Comparison of ENCODE assay signal across 26 mouse cellular contexts in the genomic region with DNA sequence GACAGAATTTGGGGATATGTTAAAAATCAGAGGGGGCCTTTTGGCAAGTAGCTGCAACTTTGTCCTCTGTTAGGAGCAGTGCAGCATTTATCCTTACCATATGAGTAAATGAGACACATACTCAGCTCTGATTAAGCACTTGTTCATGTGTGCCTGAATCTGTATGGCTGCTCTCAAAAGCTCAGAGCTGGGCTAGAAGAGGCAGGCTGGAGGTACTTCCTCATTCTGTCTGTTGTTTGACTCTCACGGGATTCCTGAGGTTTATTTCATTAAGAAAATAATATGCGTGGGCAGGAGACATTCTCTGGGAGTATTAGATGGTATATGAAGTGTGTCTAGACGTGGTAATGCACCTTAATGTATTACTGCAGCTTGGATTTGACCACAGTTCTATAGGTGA.
DNase-seq lines count a peak whose midpoint lies in the region; ATAC-seq and TF ChIP-seq lines count a peak whose summit lies in the region.
"Had no signal": no experiment of that assay in that cellular context is flagged by ENCODE, and none has a peak within 500 bp of the region (broad histone marks: within the 10 kb centered on the region; RNA-seq: fewer than 3 reads in every experiment).

No protein-coding gene starts in this region.

- no peak for TF ChIP-seq CTCF in CH12.LX (conservative IDR thresholded peaks at IDR 0.05 in 1 of 2, IDR thresholded peaks at IDR 0.05 in 1 of 2; ENCODE audit: low read depth in 2 of 2, low read length in 2 of 2)
- TF ChIP-seq CTCF in brain, embryonic 14.5 days (IDR thresholded peaks at IDR 0.05; ENCODE audit: borderline replicate concordance, extremely low read depth, insufficient read depth, insufficient read length), result no peak

- TF ChIP-seq EP300 in CH12.LX (IDR thresholded peaks at IDR 0.05; ENCODE audit: low read length), result no peak

- ATAC-seq in hematopoietic stem cell, adult 5-6 weeks (replicated peaks in 1 of 2; ENCODE audit: insufficient read depth in 1 of 2, low FRiP score in 2 of 2, low TSS enrichment in 1 of 2, low read depth in 1 of 2, poor library complexity in 2 of 2, severe bottlenecking in 2 of 2), result peak; percentile 45 to 49; a peak in 3 of 4 replicates
- ATAC-seq: forebrain, embryonic 14.5 days; forebrain, postnatal 0 days; hindbrain, postnatal 0 days; inflammation-experienced regulatory T-cells, adult 6 months had no signal

- H3K4me2 ChIP-seq in CH12.LX (ENCODE audit: insufficient read depth, low read depth, poor library complexity, severe bottlenecking), result no peak overlapping the region
- H3K4me2 ChIP-seq: embryonic facial prominence, embryonic 12.5 days; embryonic facial prominence, embryonic 15.5 days; heart, embryonic 12.5 days; heart, embryonic 15.5 days; hindbrain, embryonic 14.5 days had no signal

- no peak for TF ChIP-seq RAD21 in CH12.LX (IDR thresholded peaks at IDR 0.05; ENCODE audit: low read depth, low read length)

- no peak overlapping the region for H3K4me3 ChIP-seq in CH12.LX (replicated peaks in 1 of 3; ENCODE audit: low read depth in 2 of 3, low read length in 2 of 3, poor library complexity in 1 of 3)
- H3K4me3 ChIP-seq: embryonic facial prominence, embryonic 12.5 days; embryonic facial prominence, embryonic 15.5 days; gastrocnemius, adult 2 months; heart, embryonic 12.5 days; heart, embryonic 15.5 days had no signal

- dilution Hi-C loops in CH12.LX (cut with MboI; ENCODE audit: extremely low pct_ligation_motif_present, extremely low pct_unique_long_range_greater_than_20kb, low sequenced_read_pairs), result no loop called here

- no peak overlapping the region for H3K9ac ChIP-seq in CH12.LX (ENCODE audit: insufficient read depth, low read depth)
- H3K9ac ChIP-seq: embryonic facial prominence, embryonic 12.5 days; embryonic facial prominence, embryonic 15.5 days; forebrain, postnatal 0 days; heart, embryonic 12.5 days; heart, embryonic 15.5 days; hindbrain, embryonic 14.5 days had no signal

- no peak overlapping the region for H3K27ac ChIP-seq in CH12.LX (ENCODE audit: insufficient read depth, low read depth)
- H3K27ac ChIP-seq: embryonic facial prominence, embryonic 12.5 days; embryonic facial prominence, embryonic 15.5 days; gastrocnemius, adult 2 months; heart, embryonic 15.5 days; hindbrain, embryonic 14.5 days; hindbrain, postnatal 0 days had no signal

- in situ Hi-C loops in CH12.LX (cut with MboI; ENCODE audit: low pct_ligation_motif_present, low pct_unique_long_range_greater_than_20kb, low sequenced_read_pairs), result no loop called here

- no peaks in the 10 kb centered on the region for H3K36me3 ChIP-seq in CH12.LX (replicated peaks in 1 of 2; ENCODE audit: control insufficient read depth in 1 of 2, insufficient read depth in 1 of 2, low read length in 1 of 2)
- H3K36me3 ChIP-seq: embryonic facial prominence, embryonic 12.5 days; embryonic facial prominence, embryonic 15.5 days; G1E; heart, embryonic 12.5 days; heart, embryonic 15.5 days had no signal

- H3K9me3 ChIP-seq in CH12.LX (replicated peaks; ENCODE audit: low read length), result no peaks in the 10 kb centered on the region
- H3K9me3 ChIP-seq: embryonic facial prominence, embryonic 12.5 days; embryonic facial prominence, embryonic 15.5 days; G1E; heart, embryonic 12.5 days; heart, embryonic 15.5 days had no signal

- no peaks in the 10 kb centered on the region for H3K27me3 ChIP-seq in CH12.LX (replicated peaks)
- H3K27me3 ChIP-seq: embryonic facial prominence, embryonic 12.5 days; embryonic facial prominence, embryonic 15.5 days; heart, embryonic 12.5 days; heart, embryonic 15.5 days had no signal

- no peaks in the 10 kb centered on the region for H3K79me2 ChIP-seq in CH12.LX (replicated peaks; ENCODE audit: control insufficient read depth, extremely low read depth, insufficient read depth, poor library complexity, severe bottlenecking)

- no peak for TF ChIP-seq POLR2A in CH12.LX (IDR thresholded peaks at IDR 0.05; ENCODE audit: low read depth, low read length)
- no peak for TF ChIP-seq POLR2A in brain, embryonic 14.5 days (IDR thresholded peaks at IDR 0.05; ENCODE audit: borderline replicate concordance, extremely low read depth, insufficient read depth, insufficient read length, poor library complexity, severe bottlenecking)

- DNase-seq in CH12.LX (ENCODE audit: extremely low read depth), result peak; percentile 27
- DNase-seq in brain, embryonic 14.5 days (ENCODE audit: low read depth), result peak; percentile 23
- DNase-seq in spleen, adult 12 weeks (ENCODE audit: low spot score), result no peak
- no peak for DNase-seq in layer of hippocampus, adult 18-20 months (ENCODE audit: low spot score in 2 of 2)
- DNase-seq in urinary bladder, postnatal 14 days (ENCODE audit: low spot score), result no peak
- DNase-seq: adrenal gland, adult 2 months; adrenal gland, postnatal 25 days; cerebellum, adult 18-20 months; cerebellum, adult 9-10 months; cerebellum, postnatal 14 days; forebrain, postnatal 0 days; gastrocnemius, adult 2 months; gastrocnemius, postnatal 14 days; heart, adult 18-20 months; heart, postnatal 10 days; heart, postnatal 36 days had no signal

- peaks cover 0 to 8% of the 10 kb centered on the region in 2 experiments; a peak in 1 of 4 replicates for H3K4me1 ChIP-seq in CH12.LX (ENCODE audit: control insufficient read depth in 1 of 2, insufficient read depth in 2 of 2)
- H3K4me1 ChIP-seq: embryonic facial prominence, embryonic 12.5 days; embryonic facial prominence, embryonic 15.5 days; heart, embryonic 12.5 days; heart, embryonic 15.5 days had no signal

TF ChIP-seq in CH12.LX, 34 proteins besides CTCF, POLR2A, EP300 and RAD21:
- TF ChIP-seq NRF1 (IDR thresholded peaks at IDR 0.05; ENCODE audit: low read depth, low read length), result no peak
- TF ChIP-seq ETS1 (conservative IDR thresholded peaks at IDR 0.05; ENCODE audit: low read depth, low read length), result no peak
- no peak for TF ChIP-seq PAX5 (IDR thresholded peaks at IDR 0.05; ENCODE audit: low read length)
- TF ChIP-seq POLR2AphosphoS2 (IDR thresholded peaks at IDR 0.05; ENCODE audit: low read depth, low read length), result no peak
- no peak for TF ChIP-seq ZMIZ1 (IDR thresholded peaks at IDR 0.05; ENCODE audit: low read depth, low read length)
- TF ChIP-seq MXI1 (IDR thresholded peaks at IDR 0.05; ENCODE audit: low read depth, low read length), result no peak
- TF ChIP-seq USF1 (IDR thresholded peaks at IDR 0.05; ENCODE audit: low read depth, low read length), result no peak
- no peak for TF ChIP-seq UBTF (IDR thresholded peaks at IDR 0.05; ENCODE audit: low read depth, low read length)
- no peak for TF ChIP-seq CHD1 (IDR thresholded peaks at IDR 0.05; ENCODE audit: low read depth, low read length)
- TF ChIP-seq SMC3 (IDR thresholded peaks at IDR 0.05; ENCODE audit: low read depth, low read length), result no peak
- no peak for TF ChIP-seq SIN3A (IDR thresholded peaks at IDR 0.05; ENCODE audit: low read length)
- no peak for TF ChIP-seq TCF12 (IDR thresholded peaks at IDR 0.05; ENCODE audit: low read depth, low read length)
- no peak for TF ChIP-seq ZNF384 (IDR thresholded peaks at IDR 0.05; ENCODE audit: low read depth, low read length)
- TF ChIP-seq E2F4 (IDR thresholded peaks at IDR 0.05; ENCODE audit: insufficient replicate concordance, low read depth, low read length), result no peak
- no peak for TF ChIP-seq HCFC1 (IDR thresholded peaks at IDR 0.05; ENCODE audit: low read depth, low read length)
- TF ChIP-seq USF2 (conservative IDR thresholded peaks at IDR 0.05; ENCODE audit: low read depth, low read length), result no peak
- no peak for TF ChIP-seq MAX (IDR thresholded peaks at IDR 0.05; ENCODE audit: low read length)
- TF ChIP-seq ELF1 (IDR thresholded peaks at IDR 0.05; ENCODE audit: low read depth, low read length), result no peak
- TF ChIP-seq ZKSCAN1 (IDR thresholded peaks at IDR 0.05; ENCODE audit: borderline replicate concordance, low read depth, low read length), result no peak
- no peak for TF ChIP-seq JUND (conservative IDR thresholded peaks at IDR 0.05; ENCODE audit: low read depth, low read length)

Comparison
In these comparisons a context has a peak if more than half of its experiments do, and no peak if none do; other contexts are left out.
1. DNase-seq: peak in CH12.LX (single experiment) and brain, embryonic 14.5 days (single experiment); none in spleen, adult 12 weeks (single experiment), layer of hippocampus, adult 18-20 months (0 of 2) and urinary bladder, postnatal 14 days (single experiment).